Mouse (Mus musculus): Measurements from ENCODE around the gene Gp9. TPM values are rescaled to one million over a fixed set of nuclear protein-coding genes. Genes with fewer than 3 reads are reported as not detected.

The Gp9 gene
- polyA plus RNA-seq, 1 experiment, result 1.6 TPM

- Histone ChIP-seq H3K27ac (ENCODE audit: insufficient read depth, low read length) (peak overlapping the region; percentile 63), H3K4me3 (ENCODE audit: insufficient read depth, low read length) (peak overlapping the region; percentile 70), H3K4me1 (ENCODE audit: control insufficient read depth, insufficient read depth, low read length) (peaks cover 6% of the 10 kb centered on the region; the same call in 1 of the 2 replicates)
- TF ChIP-seq CTCF (IDR thresholded peaks at IDR 0.05; ENCODE audit: extremely low read depth, insufficient read depth, low read length) (no peak), POLR2A (IDR thresholded peaks at IDR 0.05; ENCODE audit: extremely low read depth, insufficient read depth, low read length) (no peak)
Observed at GRCm38 (mm10) chr6:87810713-87811669, 33.1 kb downstream of the Gp9 start.

GRCm38 (mm10) chr6:87811675-87812338 is 33.9 kb downstream of the Gp9 start, which contains the start of gene Rab43:
TSS of gene Rab43 (minus strand) at chr6:87812164.
- H3K4me3 ChIP-seq (ENCODE audit: insufficient read depth, low read length), result peak within 1 kb of the TSS; percentile 70
- TF ChIP-seq CTCF (IDR thresholded peaks at IDR 0.05; ENCODE audit: extremely low read depth, insufficient read depth, low read length) (no peak), POLR2A (IDR thresholded peaks at IDR 0.05; ENCODE audit: extremely low read depth, insufficient read depth, low read length) (peak; percentile 59)
- peaks cover 6% of the 10 kb centered on the region; the same call in 1 of the 2 replicates for H3K4me1 ChIP-seq (ENCODE audit: control insufficient read depth, insufficient read depth, low read length)
- peak within 1 kb of the TSS; percentile 63 for H3K27ac ChIP-seq (ENCODE audit: insufficient read depth, low read length)

GRCm38 (mm10) chr6:87812656-87813055 is 34.8 kb downstream of the Gp9 start:
- Histone ChIP-seq H3K27ac (ENCODE audit: insufficient read depth, low read length) (no peak overlapping the region), H3K4me3 (ENCODE audit: insufficient read depth, low read length) (peak overlapping the region; percentile 70; the same call in 1 of the 2 replicates), H3K4me1 (ENCODE audit: control insufficient read depth, insufficient read depth, low read length) (peaks cover 6% of the 10 kb centered on the region; the same call in 1 of the 2 replicates)
- TF ChIP-seq CTCF (IDR thresholded peaks at IDR 0.05; ENCODE audit: extremely low read depth, insufficient read depth, low read length) (no peak), POLR2A (IDR thresholded peaks at IDR 0.05; ENCODE audit: extremely low read depth, insufficient read depth, low read length) (no peak)

- Histone ChIP-seq H3K27ac (ENCODE audit: insufficient read depth, low read length) (no peak overlapping the region), H3K4me3 (ENCODE audit: insufficient read depth, low read length) (no peak overlapping the region), H3K4me1 (ENCODE audit: control insufficient read depth, insufficient read depth, low read length) (peaks cover 6% of the 10 kb centered on the region; the same call in 1 of the 2 replicates)
- TF ChIP-seq CTCF (IDR thresholded peaks at IDR 0.05; ENCODE audit: extremely low read depth, insufficient read depth, low read length), result no peak
- no peak for TF ChIP-seq POLR2A (IDR thresholded peaks at IDR 0.05; ENCODE audit: extremely low read depth, insufficient read depth, low read length)
Observed at GRCm38 (mm10) chr6:87814486-87814885, 36.6 kb downstream of the Gp9 start.

- Histone ChIP-seq H3K4me3 (ENCODE audit: insufficient read depth, low read length) (no peak overlapping the region), H3K4me1 (ENCODE audit: control insufficient read depth, insufficient read depth, low read length) (no peaks in the 10 kb centered on the region), H3K27ac (ENCODE audit: insufficient read depth, low read length) (no peak overlapping the region)
- no peak for TF ChIP-seq POLR2A (IDR thresholded peaks at IDR 0.05; ENCODE audit: extremely low read depth, insufficient read depth, low read length)
- TF ChIP-seq CTCF (IDR thresholded peaks at IDR 0.05; ENCODE audit: extremely low read depth, insufficient read depth, low read length), result no peak
Observed at GRCm38 (mm10) chr6:87820366-87820765, 42.5 kb downstream of the Gp9 start.

Other genes starting within 250 kb of the Gp9 start
- 6.2 and 7.0 TPM in 2 replicates for gene Arhgap25, start 244.8 kb upstream of the Gp9 start, polyA plus RNA-seq (2012; rRNA removed)
- 0.04 and 0.13 TPM in 2 replicates for gene Prokr1, start 187.3 kb upstream of the Gp9 start, polyA plus RNA-seq (2012; rRNA removed)
- 4.6 and 5.0 TPM in 2 replicates for gene Aplf, start 105.9 kb upstream of the Gp9 start, polyA plus RNA-seq (2012; rRNA removed)
- 6.3 and 6.7 TPM in 2 replicates for gene Efcc1, start 47.2 kb upstream of the Gp9 start, polyA plus RNA-seq (2012; rRNA removed)
- 13.9 and 14.4 TPM in 2 replicates for gene Rab43, start 34.1 kb downstream of the Gp9 start, polyA plus RNA-seq (2012; rRNA removed)
- 4.3 and 5.6 TPM in 2 replicates for gene Gm45140, start 57.7 kb downstream of the Gp9 start, polyA plus RNA-seq (2012; rRNA removed)
- 25.1 and 30.5 TPM in 2 replicates for gene Isy1, start 60.7 kb downstream of the Gp9 start, polyA plus RNA-seq (2012; rRNA removed)
- 303 and 320 TPM in 2 replicates for gene Cnbp, start 73.0 kb downstream of the Gp9 start, polyA plus RNA-seq (2012; rRNA removed)
- gene Copg1, start 109.7 kb downstream of the Gp9 start, polyA plus RNA-seq (2012; rRNA removed), result 163 and 165 TPM in 2 replicates
- gene Hmces, start 135.9 kb downstream of the Gp9 start, polyA plus RNA-seq (2012; rRNA removed), result 39.8 and 44.0 TPM in 2 replicates
- gene H1fx, start 203.6 kb downstream of the Gp9 start, polyA plus RNA-seq (2012; rRNA removed), result 53.1 and 58.3 TPM in 2 replicates